Mouse (Mus musculus) heart, embryonic 10.5 days (tissue): ENCODE data around the gene Saa4. TPM values are rescaled to one million over a fixed set of nuclear protein-coding genes. Genes with fewer than 3 reads are reported as not detected.
A peak's percentile ranks its signal among the peaks of the same experiment; 100 is the strongest.
"Not testable (repeated sequence)": the region's sequence is repeated elsewhere in the genome, so short reads cannot be mapped to it uniquely, and the experiment has no call there.

Experiments used
- DNase-seq: peaks from one replicate; pipeline ENCODE4 v3.0.0-alpha.2; 2017; ENCODE audit warnings: low spot score
- H3K27ac ChIP-seq: fragments of 300-500 bp; sonication (generic); 2 replicates; pipeline ENCODE4 v1.5.1; 2016; ENCODE audit warnings: mild to moderate bottlenecking
- H3K27me3 ChIP-seq: fragments of 300-500 bp; sonication (generic); 2 replicates; pipeline ENCODE4 v1.6.1; 2016; ENCODE audit warnings: mild to moderate bottlenecking; ENCODE audit not compliant: poor library complexity, insufficient read depth, severe bottlenecking
- H3K36me3 ChIP-seq: fragments of 300-500 bp; sonication (generic); 2 replicates; pipeline ENCODE4 v1.6.1; 2016; ENCODE audit warnings: mild to moderate bottlenecking, moderate library complexity
- H3K4me1 ChIP-seq: fragments of 300-500 bp; sonication (generic); 2 replicates; pipeline ENCODE4 v1.6.1; 2016; ENCODE audit warnings: mild to moderate bottlenecking
- H3K4me3 ChIP-seq: fragments of 300-500 bp; sonication (generic); 2 replicates; pipeline ENCODE4 v1.5.1; 2016; ENCODE audit warnings: mild to moderate bottlenecking, moderate library complexity
- H3K9me3 ChIP-seq: fragments of 300-500 bp; sonication (generic); 2 replicates; pipeline ENCODE4 v1.6.1; 2016; ENCODE audit warnings: mild to moderate bottlenecking, moderate library complexity
- WGBS: fragments of 180-500 bp; shearing (Covaris S2); methylation state at CpG from one replicate; pipeline ENCODE4 v1.1.7; 2016; 5-methylcytosine and 5-hydroxymethylcytosine counted together
- polyA plus RNA-seq: library from polyadenylated mRNA; unstranded; fragments of >200 nt; fragmentation: Nextera tagmentation; extraction: Ambion mirVana; gene quantifications from 2 replicates; pipeline ENCODE4 v1.2.1, GENCODE M21; 2016

Saa4 gene
- 0.14 TPM in 1 of 2 replicates, not detected in the other for polyA plus RNA-seq

DNA sequence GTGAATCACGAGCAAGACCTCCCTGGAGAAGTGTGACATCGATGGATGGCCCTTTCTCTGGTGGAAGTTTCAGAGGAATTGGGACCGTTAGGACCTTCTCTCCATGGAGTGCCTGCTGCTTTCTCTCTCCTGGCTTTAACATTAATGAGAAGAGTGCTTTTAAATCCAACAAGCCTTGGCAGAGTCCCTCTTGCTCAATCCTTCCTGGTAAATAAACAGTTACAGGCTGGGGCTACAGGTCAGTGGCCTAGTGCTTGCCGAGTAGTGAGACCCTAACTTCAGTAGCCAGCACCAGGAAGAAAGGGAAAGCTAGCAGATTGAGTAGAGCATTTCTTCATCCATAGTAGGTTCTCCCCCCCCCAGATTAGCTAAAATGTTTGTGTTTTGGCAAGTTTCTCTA is at the start of gene Saa4:
TSS of gene Saa4 (minus strand) at position 146 of the 400 bp plus-strand sequence.
- H3K27me3 ChIP-seq: no peaks in the 10 kb centered on the region; the same call in 1 of the 2 replicates
- DNase-seq: no peak
- no peaks in the 10 kb centered on the region for H3K36me3 ChIP-seq
- no peak within 1 kb of the TSS for H3K4me3 ChIP-seq
- H3K9me3 ChIP-seq: no peaks in the 10 kb centered on the region
- no peak within 1 kb of the TSS for H3K27ac ChIP-seq
- peaks cover 7% of the 10 kb centered on the region; the same call in 1 of the 2 replicates for H3K4me1 ChIP-seq
- 67% methylated on average over 4 of the region's 4 CpGs for WGBS

- Histone ChIP-seq H3K27me3 (no peaks in the 10 kb centered on the region), H3K27ac (no peak overlapping the region), H3K9me3 (no peaks in the 10 kb centered on the region), H3K4me1 (no peaks in the 10 kb centered on the region), H3K36me3 (peaks cover 74% of the 10 kb centered on the region), H3K4me3 (no peak overlapping the region)
- DNase-seq: peak; percentile 82
- 55% methylated on average over 4 of the region's 4 CpGs for WGBS
These were observed 38.3 kb upstream of the Saa4 start for GRCm38 (mm10) chr7:46770706-46771105.

DNA sequence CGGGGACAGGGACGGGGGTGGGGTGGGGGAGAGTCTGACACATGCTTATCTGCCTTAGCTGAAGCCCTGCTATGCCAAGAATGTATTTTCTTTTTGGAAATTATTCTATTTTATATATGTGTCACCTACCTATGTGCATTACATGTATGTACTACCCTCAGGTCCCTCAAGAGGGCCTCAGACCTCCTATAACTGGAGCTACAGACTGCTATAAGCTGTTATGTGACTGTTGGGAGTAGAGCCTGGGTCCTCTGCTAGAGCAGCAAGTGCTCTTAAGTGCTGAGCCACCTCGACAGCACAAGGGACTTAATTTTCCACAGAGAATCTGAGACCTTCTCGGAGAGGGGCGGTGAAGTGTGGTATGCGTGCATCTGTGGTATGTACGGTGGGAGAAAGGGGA is 36.0 kb upstream of the Saa4 start:
- DNase-seq: no peak
- peaks cover 71% of the 10 kb centered on the region for H3K36me3 ChIP-seq
- no peaks in the 10 kb centered on the region for H3K9me3 ChIP-seq

DNA sequence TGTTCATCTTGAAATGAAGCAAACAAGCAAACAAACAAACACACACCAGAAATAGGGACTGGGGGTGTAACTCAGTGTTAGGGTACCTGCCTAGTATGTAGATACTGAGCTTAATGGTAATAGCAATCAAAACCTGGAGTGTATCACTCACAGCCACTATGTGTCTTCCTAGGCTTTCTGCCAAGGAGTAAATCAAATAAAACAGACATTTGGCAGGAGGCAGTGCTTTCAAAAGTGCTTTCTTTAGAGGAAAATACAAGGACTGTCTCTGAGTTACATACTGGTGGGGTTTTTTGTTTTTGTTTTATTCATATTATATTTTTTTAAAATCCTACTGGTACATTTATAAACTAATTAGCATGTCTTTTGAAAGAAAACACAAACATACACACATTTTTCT is 35.0 kb upstream of the Saa4 start:
- no peaks in the 10 kb centered on the region for H3K9me3 ChIP-seq
- H3K4me3 ChIP-seq: no peak overlapping the region
- peaks cover 73% of the 10 kb centered on the region for H3K36me3 ChIP-seq
- H3K4me1 ChIP-seq: no peaks in the 10 kb centered on the region
- DNase-seq: no peak
- H3K27me3 ChIP-seq: no peaks in the 10 kb centered on the region
- no peak overlapping the region for H3K27ac ChIP-seq

More for the DNA sequence above, 36.0 kb upstream of the Saa4 start:
- WGBS: 83% methylated on average over 7 of the region's 7 CpGs
- no peaks in the 10 kb centered on the region for H3K27me3 ChIP-seq
- no peaks in the 10 kb centered on the region for H3K4me1 ChIP-seq
- H3K27ac ChIP-seq: no peak overlapping the region
- H3K4me3 ChIP-seq: no peak overlapping the region

GRCm38 (mm10) chr7:46764672-46765071 is 32.3 kb upstream of the Saa4 start:
- H3K4me3 ChIP-seq: no peak overlapping the region
- no peaks in the 10 kb centered on the region for H3K27me3 ChIP-seq
- H3K27ac ChIP-seq: no peak overlapping the region
- H3K36me3 ChIP-seq: peaks cover 84% of the 10 kb centered on the region
- H3K9me3 ChIP-seq: no peaks in the 10 kb centered on the region
- H3K4me1 ChIP-seq: no peaks in the 10 kb centered on the region
- DNase-seq: no peak
- WGBS: 87% methylated on average over 8 of the region's 8 CpGs

GRCm38 (mm10) chr7:46762601-46763000 is 30.2 kb upstream of the Saa4 start:
- Histone ChIP-seq H3K36me3 (peaks cover 71% of the 10 kb centered on the region), H3K4me1 (no peaks in the 10 kb centered on the region), H3K27ac (no peak overlapping the region), H3K9me3 (no peaks in the 10 kb centered on the region), H3K27me3 (no peaks in the 10 kb centered on the region), H3K4me3 (no peak overlapping the region)
- 90% methylated on average over 5 of the region's 5 CpGs for WGBS
- no peak for DNase-seq

DNA sequence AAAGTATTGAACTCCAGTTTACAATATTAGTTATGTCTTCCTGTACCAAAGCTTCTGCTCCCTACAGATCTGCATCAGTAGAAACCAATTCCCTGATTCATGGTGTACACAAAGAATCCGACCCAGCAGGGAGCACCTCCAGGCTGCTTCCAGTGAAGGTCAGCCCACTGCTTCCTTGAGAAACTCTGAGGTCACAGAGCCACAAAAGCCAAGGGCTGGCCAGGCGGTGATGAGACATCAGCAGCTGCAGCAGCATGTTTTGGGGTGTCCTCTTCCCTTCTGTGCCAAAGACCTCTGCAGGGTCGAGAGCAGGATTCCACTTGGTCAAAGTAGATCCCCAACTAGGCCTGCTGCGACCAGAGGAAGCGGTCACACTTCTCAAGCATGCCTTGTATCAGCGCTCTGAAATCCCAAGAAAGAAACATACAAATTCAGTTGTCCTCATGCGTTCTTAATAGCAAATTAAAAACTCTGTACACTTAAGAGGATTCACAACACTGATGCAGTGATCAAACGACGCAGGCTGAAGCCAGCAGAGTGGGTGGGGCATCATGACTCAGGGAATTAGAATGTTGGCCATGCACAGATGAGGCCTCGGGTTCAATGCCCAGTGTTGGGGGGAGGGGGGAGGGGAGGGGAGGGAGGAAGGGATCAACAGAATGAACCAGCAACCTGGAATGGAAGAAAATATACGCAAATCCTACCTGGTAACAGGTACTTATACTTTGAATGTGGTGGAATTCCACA is 28.8 kb upstream of the Saa4 start:
- Histone ChIP-seq H3K4me1 (no peaks in the 10 kb centered on the region), H3K27ac (no peak overlapping the region), H3K4me3 (no peak overlapping the region), H3K9me3 (no peaks in the 10 kb centered on the region), H3K27me3 (no peaks in the 10 kb centered on the region), H3K36me3 (peaks cover 63% of the 10 kb centered on the region)
- WGBS: 68% methylated on average over 11 of the region's 11 CpGs
- DNase-seq: no peak

- H3K4me3 ChIP-seq: no peak within 1 kb of the TSS
- no peak within 1 kb of the TSS for H3K27ac ChIP-seq
- H3K27me3 ChIP-seq: no peaks in the 10 kb centered on the region
- H3K9me3 ChIP-seq: no peaks in the 10 kb centered on the region
- DNase-seq: no peak
- H3K4me1 ChIP-seq: no peaks in the 10 kb centered on the region
- H3K36me3 ChIP-seq: no peaks in the 10 kb centered on the region
- WGBS: 70% methylated on average over 3 of the region's 3 CpGs
These were observed 19.1 kb upstream of the Saa4 start, which contains the start of gene Saa2 for GRCm38 (mm10) chr7:46751490-46751889. TSS of gene Saa2 (plus strand) at chr7:46751790.

- Histone ChIP-seq H3K9me3 (no peaks in the 10 kb centered on the region), H3K36me3 (no peaks in the 10 kb centered on the region), H3K4me3 (no peak overlapping the region), H3K27ac (no peak overlapping the region), H3K27me3 (no peaks in the 10 kb centered on the region), H3K4me1 (no peaks in the 10 kb centered on the region)
- no peak for DNase-seq
- WGBS: 60% methylated on average over 3 of the region's 3 CpGs
These were observed 16.1 kb upstream of the Saa4 start for GRCm38 (mm10) chr7:46748459-46748858.

DNA sequence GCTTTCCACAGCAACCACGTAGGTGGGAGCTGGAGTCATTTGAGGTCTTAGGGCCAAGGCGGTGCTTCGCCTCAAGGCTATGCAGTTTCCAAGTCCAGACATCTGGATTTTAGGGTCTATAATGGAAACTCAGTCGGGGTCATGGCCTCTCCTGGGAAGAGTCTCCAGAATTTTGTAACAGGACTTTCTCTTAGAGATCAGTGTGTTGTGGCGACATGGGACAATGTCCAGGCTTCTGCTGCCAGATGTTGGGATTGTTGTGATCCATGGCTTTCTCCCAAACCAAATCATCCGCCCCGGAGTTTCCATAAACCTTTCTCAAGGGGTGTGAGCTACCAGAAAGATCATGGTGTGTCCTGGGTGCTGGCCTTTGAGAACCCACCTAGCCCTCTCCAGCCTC is 14.0 kb upstream of the Saa4 start:
- 82% methylated on average over 7 of the region's 7 CpGs for WGBS
- H3K9me3 ChIP-seq: no peaks in the 10 kb centered on the region
- H3K4me3 ChIP-seq: no peak overlapping the region

GRCm38 (mm10) chr7:46745816-46746215 is 13.4 kb upstream of the Saa4 start:
- H3K36me3 ChIP-seq: no peaks in the 10 kb centered on the region
- WGBS: 82% methylated on average over 3 of the region's 3 CpGs
- no peak overlapping the region for H3K4me3 ChIP-seq
- no peaks in the 10 kb centered on the region for H3K4me1 ChIP-seq
- H3K27me3 ChIP-seq: no peaks in the 10 kb centered on the region
- no peak for DNase-seq
- H3K27ac ChIP-seq: no peak overlapping the region
- H3K9me3 ChIP-seq: no peaks in the 10 kb centered on the region

More for the DNA sequence above, 14.0 kb upstream of the Saa4 start:
- no peaks in the 10 kb centered on the region for H3K36me3 ChIP-seq
- DNase-seq: no peak
- H3K27me3 ChIP-seq: no peaks in the 10 kb centered on the region
- no peak overlapping the region for H3K27ac ChIP-seq
- no peaks in the 10 kb centered on the region for H3K4me1 ChIP-seq

- H3K4me1 ChIP-seq, DNase-seq, H3K4me3 ChIP-seq, H3K9me3 ChIP-seq, H3K36me3 ChIP-seq, H3K27ac ChIP-seq, H3K27me3 ChIP-seq: not testable (repeated sequence)
- 77% methylated on average over 3 of the region's 3 CpGs for WGBS
These were observed 10.5 kb upstream of the Saa4 start, which contains the start of gene Saa1 for GRCm38 (mm10) chr7:46742880-46743279. TSS of gene Saa1 (minus strand) at chr7:46742980.

GRCm38 (mm10) chr7:46740041-46740440 is 7.6 kb upstream of the Saa4 start:
- H3K27me3 ChIP-seq, H3K4me1 ChIP-seq, H3K27ac ChIP-seq, H3K4me3 ChIP-seq, DNase-seq, H3K9me3 ChIP-seq, H3K36me3 ChIP-seq: not testable (repeated sequence)
- WGBS: 72% methylated on average over 5 of the region's 5 CpGs
